Mouse (Mus musculus) erythroid progenitor cell, adult 5-6 weeks (primary cell): ENCODE results near the gene Tubg1. TPM values are rescaled to one million over a fixed set of nuclear protein-coding genes. Genes with fewer than 3 reads are reported as not detected.
A peak's percentile ranks its signal among the peaks of the same experiment; 100 is the strongest.

ENCODE experiments used
- ATAC-seq: replicated peaks from 2 replicates; pipeline ENCODE4 v1.8.0; 2016; ENCODE audit warnings: moderate number of reproducible peaks, mild to moderate bottlenecking, moderate TSS enrichment, inconsistent platforms; ENCODE audit not compliant: poor library complexity, low FRiP score, severe bottlenecking
- total RNA-seq, 2 experiments: library from RNA; stranded (forward) in 1 of 2; stranded (reverse) in 1 of 2; fragments of 150-400 nt in 1 of 2; fragments of 186-747, 209-891 nt in 1 of 2; gene quantifications; 2 replicates each; pipeline versions ENCODE4 v1.2.3 to v1.2.4; 2015 to 2017; ENCODE audit warnings: low replicate concordance in 2 of 2

Gene Tubg1
- total RNA-seq, 2 experiments from 2014 or later = 29.3 to 40.7 TPM

DNA sequence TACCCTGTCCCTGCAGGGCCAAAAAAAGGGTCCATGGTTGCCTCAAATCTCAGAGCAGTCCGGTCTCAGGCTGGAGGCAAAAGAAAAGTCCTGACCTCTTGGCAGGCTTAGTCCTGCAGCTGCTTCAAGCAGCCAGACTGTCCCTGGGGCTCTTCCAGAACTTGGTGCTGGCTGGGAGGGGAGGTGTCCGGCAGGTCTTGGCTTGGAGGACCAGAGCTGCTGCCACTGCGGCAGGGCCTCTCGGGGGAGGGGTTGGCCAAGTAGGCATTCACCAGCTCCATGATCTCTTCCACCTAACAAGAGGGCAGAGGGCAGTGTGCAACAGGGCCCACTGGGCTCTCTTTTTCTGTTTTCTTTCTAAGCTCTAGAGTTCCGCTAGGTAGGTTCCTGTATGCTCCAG is 43.0 kb downstream of the Tubg1 start:
- no peak for ATAC-seq

DNA sequence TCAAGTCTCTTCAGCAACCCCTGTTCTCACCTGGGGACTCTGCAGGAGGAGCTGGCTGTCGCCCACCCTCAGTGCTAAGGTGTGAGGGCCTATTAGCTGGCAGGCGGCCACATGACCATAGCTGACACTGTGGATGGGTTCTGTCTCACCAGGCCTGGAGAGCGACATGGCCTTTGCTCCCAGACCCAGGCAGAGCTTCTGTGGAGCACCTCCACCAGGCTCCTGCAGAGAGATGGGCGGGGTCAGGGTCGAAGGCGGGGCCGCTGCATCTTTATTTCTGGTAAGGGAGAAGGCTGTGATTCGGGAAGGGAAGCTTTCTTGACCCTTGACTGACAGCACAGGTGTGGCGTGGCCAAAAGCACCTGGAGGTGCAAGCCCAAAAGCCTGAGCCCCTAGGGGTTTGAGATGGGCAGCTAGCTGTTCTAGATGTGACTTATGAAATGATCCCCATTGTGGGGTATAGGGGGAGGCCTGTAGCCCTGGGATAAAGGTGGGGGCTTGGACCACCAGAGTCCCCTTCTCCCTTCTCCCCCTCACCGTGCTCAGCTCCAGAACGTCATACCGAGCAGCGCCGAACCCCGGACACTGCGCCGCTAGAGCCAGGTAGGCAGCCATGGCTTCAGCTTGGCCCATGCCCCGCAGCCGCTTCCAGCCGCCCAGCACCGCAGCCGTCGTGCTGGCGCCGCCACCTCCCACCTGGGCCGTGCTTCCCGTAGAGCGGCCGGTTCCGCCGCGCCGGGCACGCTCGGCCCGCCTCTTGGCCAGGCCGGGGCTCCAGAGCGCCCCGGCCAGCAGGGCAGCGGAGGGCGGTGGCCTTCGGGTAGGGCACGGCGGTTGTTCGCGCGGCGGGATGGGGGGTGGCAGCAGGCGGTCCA is 44.0 kb downstream of the Tubg1 start:
- ATAC-seq = no peak

DNA sequence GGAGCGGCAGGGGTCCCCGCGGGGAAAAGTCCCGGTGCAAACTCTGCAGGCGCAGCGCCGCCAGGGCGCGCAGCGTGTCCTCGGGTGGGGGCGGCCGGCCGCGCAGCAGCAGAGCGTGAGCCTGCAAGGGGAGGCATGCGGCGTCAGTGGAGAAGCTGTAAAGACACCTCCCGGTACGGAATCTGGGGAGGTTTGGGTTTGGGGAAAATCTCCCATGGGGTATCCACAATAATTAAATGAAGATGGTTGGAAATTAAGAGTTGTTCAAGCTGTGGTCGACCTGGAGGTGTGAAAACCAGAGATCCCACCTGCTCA is 44.6 kb downstream of the Tubg1 start:
- ATAC-seq = no peak

DNA sequence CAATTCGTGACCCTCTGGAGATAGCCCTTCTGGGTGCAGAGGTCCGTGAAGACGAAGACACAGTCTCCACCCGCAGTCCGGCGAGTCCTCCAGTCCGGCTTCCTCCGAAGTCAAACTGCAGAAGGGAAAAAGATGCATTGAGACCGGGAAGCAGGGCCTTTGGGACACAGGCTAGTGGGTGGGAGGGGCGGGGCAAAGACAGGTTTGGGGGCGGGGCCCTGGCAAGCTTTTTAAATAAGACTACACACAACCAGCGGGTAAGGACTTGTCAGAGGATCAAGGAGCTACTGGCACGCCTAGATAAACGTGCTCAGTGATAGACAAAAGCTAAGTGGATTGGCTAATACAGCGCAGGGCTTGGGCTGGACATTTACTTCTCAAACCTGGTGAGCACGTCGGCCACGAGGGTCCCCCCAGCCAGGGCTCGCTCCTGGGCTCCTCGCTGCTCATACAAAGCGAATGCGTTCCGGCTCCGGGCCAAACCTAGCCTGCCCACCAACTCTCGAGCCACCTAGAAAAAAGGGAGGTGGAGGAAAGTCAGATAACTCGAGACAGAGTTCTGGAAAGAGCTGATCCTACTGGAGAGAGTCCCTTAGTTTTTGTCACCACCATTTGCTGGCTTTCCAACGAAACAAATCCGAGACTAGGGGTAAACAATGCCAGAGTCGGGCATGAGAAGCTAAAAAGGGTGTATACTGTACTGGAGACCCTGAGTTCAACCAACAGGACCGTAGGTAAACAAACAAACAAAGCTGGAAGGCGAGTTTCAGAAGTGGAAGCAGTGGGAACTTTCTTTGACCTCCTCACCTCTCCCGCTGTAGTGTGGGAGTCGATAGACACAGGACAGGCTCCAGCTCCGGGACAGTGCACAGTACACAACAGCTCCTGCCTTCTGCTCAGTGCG is 45.2 kb downstream of the Tubg1 start:
- ATAC-seq = no peak

DNA sequence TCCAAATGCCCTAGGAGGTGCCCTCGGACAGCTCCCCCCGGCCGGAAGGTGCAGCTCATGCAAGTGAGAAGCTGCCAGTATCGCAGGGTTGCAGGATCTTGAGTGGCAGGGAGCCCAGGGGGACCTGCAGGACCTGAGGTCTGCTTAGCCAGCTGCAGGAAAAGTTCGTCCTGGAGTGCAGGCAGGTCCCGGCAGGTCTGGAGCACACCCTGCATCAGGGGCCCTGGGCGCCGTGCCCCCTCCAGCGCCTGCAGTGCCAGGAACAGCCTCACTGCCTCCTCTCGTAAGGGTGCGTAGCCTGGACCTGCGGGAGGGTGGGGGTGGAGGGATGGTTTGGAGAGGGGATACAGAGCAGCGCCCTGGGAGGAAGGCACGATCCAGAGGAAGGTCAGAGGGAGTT is 46.6 kb downstream of the Tubg1 start:
- no peak for ATAC-seq

DNA sequence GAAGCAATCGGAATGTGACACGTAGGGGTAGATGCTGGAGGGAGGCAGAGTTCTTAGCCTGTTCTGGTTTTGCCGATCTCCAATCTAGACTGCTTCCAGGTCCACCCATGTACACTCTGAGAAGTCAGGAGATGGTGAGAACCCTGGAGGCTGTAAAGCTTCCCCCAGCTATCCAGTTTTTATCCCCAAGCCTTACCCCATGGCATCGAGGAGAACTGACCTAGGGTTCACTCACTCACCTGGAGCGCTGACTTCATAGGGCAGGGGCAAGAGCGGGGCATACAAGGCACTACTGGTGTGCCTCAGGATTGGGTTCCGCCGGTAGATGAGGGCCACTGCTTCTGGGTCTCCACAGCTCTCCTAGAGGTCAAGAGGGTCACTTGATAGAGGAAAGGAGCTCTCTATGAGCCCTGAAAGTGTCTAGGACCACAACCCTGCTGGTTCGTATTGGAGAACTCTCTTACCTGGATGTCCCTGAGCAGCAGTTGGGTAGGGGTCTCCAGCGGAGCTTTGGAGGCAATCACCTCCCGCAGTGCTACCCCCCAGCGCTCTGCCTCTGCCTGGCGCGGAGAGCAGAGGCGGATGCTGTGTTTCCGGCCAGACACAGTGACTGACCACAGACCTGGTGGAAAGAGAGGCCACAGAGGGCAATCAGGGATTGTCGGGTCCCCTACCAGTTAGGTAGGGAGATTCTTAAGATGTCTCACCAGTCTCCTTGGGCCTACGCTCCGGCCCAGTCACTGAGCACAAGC is 47.6 kb downstream of the Tubg1 start:
- no peak for ATAC-seq

DNA sequence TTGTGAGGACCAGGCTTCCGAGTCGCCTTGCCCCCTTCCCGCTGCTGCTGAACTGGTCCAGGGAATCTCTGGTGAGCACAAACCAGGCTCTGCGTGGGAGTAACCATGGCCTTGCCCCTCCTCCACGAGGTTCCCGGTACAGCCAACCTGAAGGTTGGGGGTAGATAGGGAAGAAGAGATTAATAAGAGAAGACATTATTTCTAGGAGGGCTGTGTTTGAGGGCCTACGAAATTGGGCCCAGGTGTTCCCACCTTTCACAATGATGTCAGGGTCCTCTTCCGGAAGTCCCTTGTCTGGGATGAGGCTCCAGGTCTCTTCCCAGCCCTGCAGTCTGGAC is 48.2 kb downstream of the Tubg1 start:
- no peak for ATAC-seq

DNA sequence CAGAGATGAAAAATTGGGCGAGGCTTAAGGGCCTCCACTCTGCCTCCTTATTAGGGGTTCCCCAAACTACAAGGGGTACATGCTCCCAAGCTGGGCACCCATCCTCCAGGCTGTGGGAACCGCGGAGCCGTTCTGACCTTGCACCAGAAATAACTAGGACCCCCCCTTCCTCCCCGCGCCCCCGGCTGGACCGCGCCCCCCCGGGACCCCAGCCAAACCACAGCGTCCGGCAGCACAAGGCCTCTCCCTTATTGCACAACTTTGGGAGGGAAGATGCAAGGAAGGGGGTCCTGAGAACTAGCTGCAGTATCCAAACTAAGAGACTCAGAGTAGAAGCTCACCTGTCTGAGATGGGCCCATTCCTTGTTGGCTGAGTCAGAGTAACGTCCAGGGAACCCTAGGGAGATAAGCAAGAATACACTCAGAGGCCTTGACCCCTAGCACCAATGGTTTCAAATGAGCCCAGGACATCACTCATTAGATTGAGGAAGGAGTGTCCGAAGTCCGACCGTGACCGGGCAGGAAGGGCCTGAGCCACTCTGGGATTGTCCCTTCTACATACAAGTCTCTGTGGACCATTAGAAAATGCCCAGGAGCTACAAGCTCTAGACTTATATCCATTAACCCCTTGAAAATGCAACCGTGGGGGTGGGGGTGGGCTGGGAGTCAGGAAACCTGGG is 48.7 kb downstream of the Tubg1 start:
- ATAC-seq = no peak

DNA sequence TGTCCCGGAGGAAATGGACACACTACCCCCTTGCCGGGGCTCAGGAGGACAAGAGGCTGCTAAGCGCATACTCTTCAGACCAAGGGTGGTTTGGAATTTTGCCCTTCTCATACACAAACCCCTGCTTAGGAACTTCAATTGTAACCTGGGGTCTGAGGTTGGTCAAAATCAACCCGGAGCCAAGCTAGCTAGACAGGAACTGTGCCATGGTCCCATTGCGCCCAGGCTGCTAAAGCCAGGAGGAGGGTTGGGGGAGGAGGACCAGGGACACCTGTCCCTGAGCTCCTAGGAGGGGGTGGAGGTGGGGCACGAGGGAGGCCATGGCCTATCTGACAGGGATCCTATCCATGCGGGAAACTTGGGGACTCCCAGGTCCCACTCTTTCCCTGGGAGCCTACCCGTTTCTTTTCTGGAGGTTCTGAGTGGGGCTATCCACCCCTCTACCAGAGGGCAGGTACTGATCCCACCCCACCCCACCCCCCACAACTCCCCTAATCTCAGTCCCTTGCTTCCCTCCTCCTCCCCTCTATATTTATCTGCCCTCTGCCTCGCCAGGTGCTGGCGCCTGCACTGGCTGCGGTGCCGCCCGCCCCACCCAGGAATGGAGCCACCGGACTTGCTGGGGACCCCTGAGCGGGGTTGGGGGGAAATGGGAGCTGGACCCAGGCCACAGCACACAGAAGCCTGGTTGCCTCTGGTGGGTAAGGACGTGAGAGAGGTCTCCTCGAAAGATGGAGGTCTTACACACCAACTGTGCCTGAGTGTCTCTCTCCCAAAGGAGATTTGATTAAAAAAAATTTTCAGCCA is 49.8 kb downstream of the Tubg1 start:
- ATAC-seq = no peak

DNA sequence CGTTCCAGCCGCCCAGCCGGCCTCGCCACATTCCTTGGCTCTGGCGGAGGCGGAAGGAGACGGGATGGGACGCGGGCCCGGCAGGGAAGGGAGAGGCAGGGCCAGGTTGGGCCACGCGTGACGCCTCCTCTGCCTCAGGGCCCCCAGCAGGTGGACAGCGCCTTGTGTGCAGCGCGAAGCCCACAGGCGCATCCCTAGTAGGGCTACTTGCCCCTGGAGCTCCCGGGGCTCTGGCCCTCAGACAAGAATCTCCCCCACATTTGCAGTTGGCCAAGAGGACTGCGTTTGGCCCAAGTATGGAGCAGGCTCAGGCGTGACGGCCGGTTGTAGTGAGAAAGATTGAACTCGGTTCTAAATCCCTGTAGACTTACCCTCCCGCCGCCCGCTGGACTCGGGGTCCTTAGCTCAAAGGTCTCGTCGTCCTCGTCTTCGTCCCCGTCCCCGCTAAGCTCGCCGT is 50.6 kb downstream of the Tubg1 start, which contains the start of gene Cntnap1:
Cntnap1 (plus strand) TSS at position 170 of the 457 bp plus-strand sequence.
- ATAC-seq = no peak

DNA sequence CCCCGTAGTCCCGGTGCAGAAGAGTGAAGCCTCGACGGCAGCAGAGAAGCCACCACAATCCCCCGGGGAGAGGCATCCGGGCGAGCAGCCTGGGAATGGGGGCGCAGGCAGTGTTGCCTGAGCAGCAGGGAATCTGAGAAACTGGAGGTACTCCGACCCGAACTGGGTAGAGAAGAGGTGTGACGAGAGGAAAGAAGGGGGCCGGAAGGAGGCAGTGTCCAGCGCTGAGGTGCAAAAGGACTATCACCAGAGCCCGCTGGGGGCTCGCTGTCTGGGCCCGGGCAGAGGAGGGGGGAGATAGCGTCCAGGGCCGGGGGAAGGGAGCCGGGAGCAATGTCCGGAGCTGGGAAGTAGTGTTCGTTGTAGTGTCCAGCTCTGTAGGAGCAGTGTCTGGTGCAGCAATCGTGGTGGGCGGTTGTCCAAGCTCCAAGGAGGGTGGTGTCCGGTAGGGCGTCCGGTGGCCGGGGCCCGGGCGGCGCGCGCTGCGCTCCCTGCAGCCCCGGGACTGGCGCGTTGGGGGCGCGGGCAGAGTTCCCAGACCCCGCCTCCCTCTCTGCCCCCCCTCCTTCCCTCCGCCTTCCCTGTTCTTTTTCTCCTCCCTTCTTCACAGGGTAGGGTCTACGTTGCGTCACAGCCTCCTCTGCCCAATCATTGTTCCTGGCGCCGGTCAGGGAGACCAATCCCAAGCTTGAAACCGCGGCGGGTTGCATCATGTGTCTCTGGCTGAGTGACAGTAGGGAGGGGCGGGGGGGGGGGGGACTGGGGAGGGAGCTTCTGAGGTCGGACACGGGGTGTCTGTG is 51.3 kb downstream of the Tubg1 start, which contains the start of gene Plekhh3:
Plekhh3 (minus strand) TSS at position 541 of the 800 bp plus-strand sequence.
- no peak for ATAC-seq

DNA sequence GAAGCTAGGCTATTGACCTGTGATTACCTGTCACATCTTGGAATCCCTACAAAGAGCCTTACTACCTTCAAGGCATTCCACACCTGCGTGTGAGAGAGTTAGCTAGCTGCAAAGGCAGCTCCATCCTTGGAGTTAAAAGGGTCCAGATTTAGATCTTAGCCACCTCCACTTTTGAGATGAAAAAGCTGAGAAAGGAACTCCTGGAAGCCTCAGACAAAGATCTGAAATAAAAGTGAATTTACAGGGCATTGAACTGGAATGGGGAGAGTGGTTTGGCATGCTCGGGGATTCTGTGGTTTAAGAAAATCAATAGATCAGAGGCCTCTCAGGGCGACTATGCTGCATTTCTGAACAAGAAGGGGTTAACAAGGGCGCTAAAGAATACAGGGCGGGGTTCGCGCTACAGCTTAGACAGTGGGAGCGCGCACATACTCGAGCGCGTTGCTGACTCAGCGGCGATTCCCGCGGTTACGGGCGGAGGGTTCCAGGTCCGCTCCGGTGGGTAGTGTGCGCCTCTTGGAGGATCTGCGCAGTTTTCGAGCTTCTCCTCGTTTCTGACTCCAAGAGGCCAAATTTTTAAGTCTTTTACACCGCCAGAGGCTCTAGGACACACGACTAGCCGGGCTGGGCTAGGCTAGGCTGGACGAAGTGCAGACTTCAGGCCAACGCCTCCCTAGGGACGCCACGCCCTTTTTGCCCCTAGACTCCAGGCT is 52.1 kb downstream of the Tubg1 start:
- no peak for ATAC-seq

DNA sequence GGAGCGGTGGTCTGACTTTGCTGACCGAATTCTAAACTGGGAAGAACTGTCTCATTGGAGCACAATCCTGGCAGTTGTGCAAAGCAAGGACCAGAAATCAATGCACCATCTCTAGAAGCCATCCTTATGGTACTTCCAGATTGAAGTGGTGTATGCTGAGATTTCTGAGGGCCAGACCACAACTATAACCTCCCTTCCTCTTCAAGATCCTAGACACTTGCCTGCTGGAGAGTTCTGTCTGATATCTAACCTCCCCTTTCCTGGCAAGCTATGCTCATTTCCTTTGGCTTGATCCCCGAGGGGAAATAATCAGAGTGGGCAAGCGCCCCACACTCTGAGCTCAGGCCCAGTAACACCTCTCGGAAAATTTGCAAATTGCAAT is 52.7 kb downstream of the Tubg1 start:
- no peak for ATAC-seq

DNA sequence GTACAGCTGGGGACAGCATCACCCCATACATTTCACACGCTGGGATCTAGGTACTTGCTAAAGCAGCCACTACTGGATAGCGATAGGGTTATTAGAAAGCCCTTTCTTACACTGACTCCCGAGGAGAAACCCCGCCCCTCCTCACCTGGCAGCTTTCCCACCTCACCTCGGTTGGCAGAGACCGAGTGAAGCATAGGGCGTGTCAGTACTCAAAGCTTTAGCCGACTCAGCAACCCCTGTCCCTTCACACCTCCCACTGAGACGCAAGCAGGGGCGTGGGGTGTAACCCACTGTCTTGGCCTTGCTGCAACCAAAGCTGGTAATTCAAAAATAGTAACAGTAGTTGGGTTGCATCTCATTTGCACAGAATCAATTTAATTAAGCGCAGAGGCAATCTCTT is 53.4 kb downstream of the Tubg1 start:
- ATAC-seq = no peak

DNA sequence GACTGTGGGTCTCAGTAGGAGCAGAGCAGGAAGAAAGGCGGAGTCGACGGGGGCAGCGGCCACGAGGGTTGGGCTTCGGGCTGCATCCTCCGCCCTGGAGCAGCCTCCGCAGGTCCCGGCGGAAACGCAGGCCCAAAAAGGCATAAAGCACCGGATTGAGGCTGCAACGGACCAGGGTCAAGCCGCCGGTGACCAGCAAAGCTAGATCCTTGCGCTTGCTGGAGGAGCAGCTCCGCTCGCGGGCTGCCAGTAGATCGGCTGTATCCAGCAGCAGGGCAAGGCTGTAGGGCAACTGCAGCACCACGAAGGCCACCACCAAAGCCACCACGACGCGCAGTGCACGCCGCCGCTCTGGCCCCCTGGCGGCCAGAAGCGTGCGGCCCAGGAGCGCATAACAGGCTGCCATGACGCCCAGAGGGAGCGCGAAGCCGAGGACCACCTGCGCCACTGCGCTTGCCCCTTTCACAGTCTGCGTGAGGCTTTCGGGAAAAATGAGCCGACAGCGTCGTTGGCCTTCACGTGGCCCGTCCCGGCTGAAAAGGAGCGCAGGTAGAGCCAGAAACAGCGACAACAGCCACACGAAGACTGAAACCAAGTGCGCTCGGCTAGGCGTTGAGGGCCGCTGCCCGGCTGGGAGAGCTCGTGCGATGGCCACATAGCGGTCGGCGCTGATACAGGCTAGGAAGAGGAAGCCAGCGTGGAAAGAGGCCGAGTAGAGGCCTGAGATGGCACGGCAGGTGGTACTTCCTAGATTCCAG is 54.1 kb downstream of the Tubg1 start:
- peak; percentile 80 for ATAC-seq

DNA sequence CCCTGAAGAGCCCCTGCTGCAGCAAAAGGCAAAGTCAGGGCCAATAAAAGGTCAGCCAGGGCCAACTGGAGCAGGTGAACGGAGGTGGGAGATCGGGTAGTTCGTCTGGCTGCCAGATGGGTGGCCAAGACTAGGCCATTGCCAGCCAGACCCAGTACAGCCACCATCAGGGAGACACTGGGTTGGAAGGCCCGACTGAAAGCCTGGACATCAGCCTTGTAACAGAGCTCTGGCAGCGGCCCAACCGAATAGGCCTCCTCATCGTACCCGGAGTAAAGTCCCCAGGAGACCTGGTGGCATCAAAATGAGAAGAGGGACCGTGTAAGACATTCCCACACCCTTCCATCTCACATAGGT is 54.6 kb downstream of the Tubg1 start:
- ATAC-seq = no peak
